Mouse (Mus musculus) embryo, embryonic 9.5 days (tissue): Measurements from ENCODE around the gene Rbm8a.
A peak's percentile ranks its signal among the peaks of the same experiment; 100 is the strongest.

Experiments used
- DNase-seq: peaks from one replicate; pipeline ENCODE4 v3.0.0-alpha.2; 2017; ENCODE audit errors: extremely low spot score

Rbm8a gene

DNA sequence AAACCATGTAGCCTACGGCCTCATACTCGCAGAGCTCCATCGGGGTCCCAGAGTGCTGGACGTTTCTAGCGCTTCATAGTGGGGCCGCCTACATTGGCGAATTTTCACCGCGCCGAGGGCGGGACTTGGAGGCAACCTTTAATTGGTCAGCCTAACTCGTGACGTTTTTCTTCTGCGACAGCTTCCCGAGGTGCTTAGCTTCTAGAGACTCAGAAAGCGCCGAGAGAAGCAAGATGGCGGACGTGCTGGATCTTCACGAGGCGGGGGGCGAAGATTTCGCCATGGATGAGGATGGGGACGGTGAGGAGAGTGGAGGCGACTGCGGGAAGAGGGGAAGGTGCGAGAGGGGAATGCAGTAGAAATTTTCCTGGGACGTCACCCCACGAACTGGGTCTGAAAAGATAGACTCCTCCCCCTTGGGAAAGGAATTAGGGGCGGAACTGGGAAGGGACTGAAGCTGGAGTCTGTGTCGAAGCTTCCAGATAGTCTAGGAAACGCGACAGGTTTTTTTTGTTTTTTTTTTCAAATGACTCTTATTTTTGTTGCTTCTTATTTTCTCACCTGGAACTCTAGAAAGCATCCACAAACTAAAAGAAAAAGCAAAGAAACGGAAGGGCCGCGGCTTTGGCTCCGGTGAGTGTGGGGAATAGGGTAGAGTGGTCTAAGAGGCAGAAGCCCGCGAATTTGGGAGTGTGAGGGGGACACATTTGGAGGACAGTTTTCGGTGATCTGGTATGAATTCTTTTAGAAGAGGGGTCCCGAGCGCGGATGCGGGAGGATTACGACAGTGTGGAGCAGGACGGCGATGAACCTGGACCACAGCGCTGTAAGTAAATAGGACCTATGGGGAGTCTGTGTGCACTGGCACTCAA is at the start of gene Rbm8a:
Rbm8a (plus strand) TSS at position 205 of the 872 bp plus-strand sequence.
- DNase-seq: peak; percentile 95

DNA sequence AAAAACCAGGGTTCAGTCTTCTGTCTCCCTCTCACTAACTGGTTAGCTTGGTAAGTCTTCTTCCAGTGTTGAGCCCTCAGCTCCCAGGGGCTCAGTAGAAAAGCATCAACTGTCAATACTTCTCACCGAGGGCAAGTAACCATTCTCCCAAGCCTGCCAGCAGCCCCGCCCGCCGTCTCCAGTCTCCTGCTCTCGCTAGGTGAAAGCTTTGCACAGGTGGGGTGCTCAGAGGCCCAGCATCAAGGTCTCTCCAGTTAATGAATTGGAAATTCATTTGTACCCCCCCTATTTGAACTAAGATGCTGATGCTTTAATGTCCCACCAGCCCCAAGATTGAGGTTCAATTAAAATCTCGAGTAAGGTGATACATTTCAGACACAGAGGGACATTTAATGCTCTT is 48.6 kb upstream of the Rbm8a start:
- no peak for DNase-seq

DNA sequence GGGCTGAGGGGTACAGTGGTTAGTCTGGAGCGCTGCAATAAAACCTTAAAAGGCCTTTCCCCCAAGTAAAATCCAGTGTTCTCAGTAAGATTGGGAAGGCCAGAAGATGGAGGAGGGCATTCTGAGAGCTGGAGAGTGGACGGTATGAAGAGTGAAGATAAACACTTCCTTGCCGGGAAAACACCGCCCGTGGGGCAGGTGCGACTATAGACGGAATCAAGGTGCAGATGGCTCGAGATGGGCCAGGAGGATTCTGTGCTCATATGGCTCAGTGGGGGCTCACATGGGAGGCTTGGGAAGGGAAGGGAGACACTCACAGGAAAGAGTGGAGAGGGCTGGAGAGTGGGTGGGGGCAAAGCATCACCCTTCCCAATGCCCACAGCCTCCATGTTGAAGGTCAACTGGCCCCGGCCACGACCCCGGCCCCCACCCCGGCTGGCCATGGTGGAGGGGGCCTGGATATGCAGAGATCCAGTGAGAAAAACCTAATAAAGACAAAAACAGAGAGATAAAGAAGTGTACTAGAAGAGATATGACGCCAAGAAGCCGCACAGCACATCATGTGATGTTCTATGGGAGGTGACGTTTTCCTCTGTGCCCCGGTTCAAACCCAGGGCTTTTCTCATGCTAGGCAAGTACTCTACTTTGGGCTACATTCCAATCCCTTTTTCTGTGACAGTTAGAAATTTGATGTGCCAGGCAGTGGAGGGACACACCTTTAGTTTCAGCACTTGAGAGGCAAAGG is 47.8 kb upstream of the Rbm8a start:
- DNase-seq: no peak

DNA sequence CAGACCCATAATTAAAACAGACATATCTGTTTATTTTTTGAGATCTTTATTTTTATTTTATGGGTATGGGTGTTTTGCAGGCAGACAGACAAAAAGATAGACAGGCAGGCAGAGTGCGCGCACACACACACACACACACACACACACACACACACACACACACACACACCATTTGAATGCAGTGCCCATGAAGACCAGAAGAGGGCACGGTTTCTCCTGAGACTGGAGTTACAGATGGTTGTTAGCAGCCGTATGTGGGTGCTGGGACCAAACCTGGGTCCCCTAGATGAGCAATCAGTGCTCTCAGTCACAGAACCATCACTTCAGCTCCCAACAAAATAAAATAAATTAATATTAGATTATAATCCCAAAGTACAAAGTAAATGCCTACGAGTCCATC is 46.3 kb upstream of the Rbm8a start:
- no peak for DNase-seq

DNA sequence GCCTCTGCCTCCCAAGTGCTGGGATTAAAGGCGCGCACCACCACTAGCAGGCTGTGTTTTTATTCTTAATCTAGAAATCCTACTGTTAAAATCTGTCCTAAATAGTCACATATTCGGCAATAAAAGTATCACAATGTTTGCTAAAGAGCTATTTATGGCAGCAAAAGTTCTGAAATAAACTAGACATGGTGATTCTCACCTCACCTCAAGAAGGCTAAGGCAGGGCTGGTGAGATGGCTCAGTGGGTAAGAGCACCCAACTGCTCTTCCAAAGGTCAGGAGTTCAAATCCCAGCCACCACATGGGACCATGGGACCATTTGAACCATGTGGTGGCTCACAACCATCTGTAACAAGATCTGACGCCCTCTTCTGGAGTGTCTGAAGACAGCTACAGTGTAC is 39.1 kb upstream of the Rbm8a start:
- no peak for DNase-seq

DNA sequence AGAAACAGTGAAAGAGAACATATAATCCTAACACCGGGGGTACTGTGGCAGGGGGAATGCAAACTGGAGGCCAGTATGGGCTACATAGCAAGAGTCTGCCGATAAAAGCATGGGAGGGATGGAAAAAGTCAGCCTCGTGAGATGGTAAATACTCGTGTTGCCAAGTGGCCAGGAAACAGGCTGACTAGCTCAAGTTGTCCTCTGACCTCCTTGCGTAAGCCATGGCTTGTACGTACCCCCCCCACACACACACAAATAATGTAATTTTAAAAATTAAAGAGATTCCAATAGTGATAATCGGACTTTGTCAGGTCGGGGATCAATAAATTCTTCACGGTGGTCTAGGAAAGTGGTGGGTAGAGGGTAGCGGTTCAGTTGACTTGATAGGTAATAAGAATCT is 36.4 kb upstream of the Rbm8a start:
- DNase-seq: no peak

DNA sequence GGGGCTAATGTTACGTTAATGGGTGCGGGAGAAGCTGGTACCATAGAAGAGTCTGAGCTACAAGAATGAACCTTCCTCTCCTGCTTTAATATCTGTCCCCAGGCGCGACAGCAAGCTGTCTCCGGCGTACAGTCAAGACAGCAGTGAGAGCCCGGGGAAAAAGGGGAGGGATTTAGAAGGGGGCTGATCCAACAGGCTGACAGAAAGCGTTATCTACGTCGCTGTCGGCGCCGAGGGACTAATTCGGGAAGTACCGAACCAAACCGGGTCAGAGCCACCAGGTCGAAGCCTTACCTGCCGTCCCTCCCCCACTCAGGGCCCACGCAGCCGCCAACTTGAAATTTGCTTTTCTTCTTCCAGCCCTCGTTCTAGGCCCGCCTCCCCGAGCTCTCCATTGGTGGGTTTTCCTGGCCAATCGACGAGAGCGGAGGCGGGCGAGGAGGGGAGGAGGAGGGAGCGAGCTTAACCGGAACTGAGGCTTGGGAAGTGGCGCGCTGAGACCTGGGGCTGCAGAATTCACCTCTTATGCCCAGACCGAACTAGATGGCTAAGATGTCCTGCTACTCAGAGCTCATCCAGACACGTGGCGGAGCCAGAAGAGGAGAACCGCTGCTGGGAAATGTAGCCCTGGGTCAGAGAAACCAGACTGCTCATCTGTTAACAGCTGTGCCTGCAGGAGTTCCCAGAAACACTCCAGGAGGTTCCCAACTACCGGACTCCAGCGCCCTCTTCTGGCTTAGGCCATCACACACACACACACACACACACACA is 35.8 kb upstream of the Rbm8a start, which contains the start of gene Polr3gl:
Polr3gl (minus strand) TSS at position 392 of the 771 bp plus-strand sequence.
- peak; percentile 95 for DNase-seq

DNA sequence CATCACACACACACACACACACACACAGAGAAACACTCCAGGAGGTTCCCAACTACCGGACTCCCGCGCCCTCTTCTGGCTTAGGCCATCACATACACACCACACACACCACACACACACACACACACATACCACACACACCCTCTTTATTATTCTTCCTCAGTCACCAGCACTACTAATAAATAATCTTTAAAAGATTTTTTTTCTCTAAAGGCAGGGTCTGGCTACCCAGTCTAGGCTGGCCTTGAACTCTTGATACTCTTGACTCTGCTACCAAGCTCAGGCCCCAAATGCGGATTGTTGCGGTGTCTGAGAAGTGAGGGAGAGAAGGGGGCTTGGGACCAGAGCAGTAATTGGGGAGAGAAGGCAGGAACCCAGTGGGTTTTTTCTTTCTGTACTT is 34.9 kb upstream of the Rbm8a start:
- DNase-seq: no peak

DNA sequence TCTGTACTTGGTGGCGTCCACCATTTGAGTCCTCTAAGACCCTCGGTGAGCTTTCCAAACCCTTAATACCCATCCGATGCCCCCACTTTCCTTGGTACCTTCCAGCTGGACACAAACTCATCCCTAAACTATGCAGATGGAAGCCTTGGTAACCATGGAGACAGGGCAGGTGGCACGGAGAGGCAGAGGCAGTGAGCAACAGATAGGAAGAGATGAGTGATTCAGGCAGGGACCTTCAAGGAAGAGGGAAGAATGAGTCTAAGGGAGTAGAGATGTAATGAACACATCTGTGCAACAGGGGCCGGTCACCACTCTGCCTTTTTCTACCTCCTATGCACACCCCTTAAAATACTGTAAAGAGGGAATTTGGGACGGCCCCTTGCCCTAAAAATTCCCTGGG is 34.1 kb upstream of the Rbm8a start:
- no peak for DNase-seq

DNA sequence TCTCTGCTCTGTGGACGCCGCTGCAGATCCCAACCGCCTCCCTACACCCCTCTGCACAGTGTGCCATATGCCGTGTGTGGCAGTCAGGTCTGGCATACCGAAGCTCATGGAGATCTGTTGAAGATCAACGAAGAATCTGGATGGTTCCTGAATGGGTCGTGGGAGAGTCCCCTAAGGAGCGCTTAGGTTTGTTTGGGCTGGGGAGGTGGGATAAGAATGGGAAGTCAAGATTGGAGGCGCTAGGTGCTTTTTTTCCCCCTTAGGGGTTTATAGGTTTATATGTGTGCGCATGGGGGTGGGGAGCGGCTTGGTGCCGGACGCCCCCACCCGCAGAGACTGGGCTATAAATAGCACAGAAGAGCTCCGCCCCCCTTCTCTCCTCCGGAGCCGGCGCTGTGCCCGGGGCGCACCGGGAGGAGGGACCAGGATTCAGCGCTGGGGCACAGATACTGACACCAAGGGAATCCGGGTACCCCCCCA is 33.5 kb upstream of the Rbm8a start, which contains the start of gene Ankrd34a:
Ankrd34a (plus strand) TSS at position 409 of the 480 bp plus-strand sequence.
- no peak for DNase-seq

DNA sequence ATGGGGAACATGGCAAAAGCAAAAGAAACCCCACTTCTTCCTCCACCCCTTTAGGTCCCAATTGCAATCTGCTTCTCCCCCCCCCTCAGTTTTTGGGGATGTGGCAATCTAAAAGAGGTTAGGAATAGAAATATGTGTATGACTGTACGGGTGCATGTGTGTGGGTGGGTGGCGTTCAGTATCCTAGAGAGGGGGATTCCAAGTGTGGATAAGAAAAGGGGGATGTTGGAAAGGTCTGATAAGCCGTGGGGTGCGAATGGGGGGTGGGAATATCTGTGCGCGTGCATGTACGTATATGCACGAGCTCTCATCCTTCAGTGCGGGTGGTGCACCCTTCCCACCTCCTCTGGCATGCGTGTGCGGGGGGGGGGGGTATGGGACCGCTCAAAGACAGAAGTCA is 32.9 kb upstream of the Rbm8a start:
- no peak for DNase-seq

DNA sequence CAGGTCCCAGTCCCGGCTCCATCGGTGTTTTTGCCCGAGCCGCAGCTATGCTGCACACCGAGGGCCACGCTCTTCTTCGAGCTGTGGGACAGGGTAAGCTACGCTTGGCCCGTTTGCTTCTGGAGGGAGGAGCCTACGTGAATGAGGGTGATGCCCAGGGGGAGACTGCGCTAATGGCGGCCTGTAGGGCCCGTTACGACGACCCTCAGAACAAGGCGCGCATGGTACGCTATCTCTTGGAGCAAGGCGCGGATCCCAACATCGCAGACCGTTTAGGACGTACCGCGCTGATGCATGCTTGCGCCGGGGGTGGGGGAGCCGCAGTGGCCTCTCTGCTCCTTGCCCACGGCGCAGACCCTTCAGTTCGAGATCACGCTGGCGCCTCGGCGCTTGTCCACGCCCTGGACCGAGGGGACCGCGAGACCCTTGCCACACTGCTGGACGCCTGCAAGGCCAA is 32.3 kb upstream of the Rbm8a start:
- DNase-seq: peak; percentile 64

DNA sequence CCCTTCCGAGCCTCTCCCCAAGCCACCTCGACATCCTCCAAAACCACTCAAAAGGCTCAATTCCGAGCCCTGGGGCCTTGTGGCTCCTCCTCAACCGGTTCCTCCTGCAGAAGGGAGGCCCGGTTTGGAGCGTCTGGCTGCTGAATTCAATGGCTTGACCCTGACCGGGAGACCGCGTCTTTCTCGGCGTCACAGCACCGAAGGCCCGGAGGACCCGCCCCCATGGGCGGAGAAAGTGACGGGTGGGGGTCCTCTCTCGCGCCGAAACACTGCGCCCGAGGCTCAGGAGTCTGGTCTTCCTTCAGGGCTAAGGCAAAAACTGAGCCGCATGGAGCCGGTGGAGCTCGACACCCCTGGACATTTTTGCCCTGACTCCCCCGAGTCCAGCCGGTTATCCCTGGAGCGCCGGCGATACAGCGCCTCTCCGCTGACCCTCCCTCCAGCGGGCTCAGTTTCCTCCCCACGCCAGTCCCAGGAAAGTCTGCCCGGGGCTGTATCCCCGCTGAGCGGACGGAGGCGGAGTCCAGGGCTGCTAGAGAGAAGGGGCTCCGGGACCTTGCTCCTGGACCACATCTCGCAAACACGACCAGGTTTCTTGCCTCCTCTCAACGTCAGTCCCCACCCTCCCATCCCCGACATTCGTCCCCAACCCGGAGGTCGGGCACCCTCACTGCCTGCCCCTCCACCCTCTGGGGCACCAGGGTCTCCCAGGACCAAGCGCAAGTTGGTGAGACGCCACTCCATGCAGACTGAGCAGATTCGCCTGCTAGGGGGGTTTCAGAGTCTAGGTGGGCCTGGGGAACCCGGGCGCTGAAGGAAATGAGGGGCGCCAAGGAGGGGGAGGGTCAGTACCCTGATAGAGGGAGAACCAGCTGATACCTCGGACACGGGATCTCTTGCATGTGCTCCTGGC is 31.3 kb upstream of the Rbm8a start:
- DNase-seq: peak; percentile 81

DNA sequence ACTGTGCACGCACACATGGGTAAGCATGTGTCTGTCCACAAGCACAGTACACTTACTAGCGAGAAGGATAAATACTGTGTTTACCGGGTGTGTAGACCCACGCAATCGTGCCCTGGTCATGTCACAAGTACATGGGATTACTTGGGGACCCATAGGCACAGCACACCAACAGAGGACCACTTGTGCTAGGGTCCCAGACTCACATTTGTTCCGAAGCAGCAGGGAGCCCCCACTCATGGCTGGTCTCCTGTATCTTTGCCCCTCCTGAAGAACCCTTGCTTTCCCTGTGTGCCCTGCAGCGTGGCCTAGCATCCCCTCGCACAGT is 30.7 kb upstream of the Rbm8a start:
- no peak for DNase-seq

DNA sequence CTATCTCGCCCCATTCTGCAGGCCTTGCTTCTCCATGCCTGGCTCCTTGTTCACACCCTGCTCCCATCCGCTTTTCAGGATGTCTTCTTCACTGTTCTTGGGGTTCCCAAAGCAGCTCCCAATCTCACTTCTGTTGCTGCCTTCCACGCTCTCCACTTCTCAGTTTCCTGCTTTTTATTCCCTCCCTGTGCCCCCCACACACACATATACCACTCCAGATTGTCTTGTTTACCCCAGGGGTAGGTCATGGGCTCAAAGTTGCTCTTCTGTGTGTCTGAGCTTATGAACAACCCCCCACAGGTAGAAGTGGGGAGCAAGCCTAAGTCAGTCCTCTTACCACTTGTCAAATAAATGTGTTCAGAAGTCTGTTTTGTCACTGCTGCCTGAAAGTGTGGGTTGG is 30.3 kb upstream of the Rbm8a start:
- DNase-seq: no peak

DNA sequence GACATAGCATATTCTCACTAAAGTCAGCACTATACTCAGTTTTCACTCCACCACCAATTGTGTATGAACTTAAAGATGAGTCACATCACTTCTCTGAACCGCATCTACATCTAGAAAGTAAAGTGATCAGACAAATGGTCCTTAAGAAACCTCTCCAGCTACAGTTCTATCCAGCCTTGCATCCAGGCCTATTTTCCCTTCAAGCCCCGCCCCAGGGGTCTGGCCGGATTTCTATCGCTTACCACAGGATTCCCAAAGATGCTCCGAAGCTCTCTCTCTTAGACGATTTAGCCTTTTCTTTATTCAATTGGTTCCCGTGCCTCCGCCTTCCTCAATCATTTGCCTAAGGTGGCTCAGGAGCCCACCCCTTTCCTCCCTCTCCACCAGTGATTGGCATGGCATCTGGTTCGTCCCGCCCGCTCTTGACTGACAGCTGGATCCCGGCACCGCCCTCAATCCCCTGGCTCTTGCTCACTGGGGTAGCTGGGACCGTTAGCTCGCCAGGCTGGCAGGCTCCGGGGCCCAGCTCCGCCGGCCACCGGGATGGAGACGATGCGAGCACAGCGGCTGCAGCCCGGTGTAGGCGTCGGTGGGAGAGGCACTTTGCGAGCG is 29.0 kb upstream of the Rbm8a start, which contains the start of gene Lix1l:
Lix1l (plus strand) TSS at position 511 of the 612 bp plus-strand sequence.
- DNase-seq: peak; percentile 92

DNA sequence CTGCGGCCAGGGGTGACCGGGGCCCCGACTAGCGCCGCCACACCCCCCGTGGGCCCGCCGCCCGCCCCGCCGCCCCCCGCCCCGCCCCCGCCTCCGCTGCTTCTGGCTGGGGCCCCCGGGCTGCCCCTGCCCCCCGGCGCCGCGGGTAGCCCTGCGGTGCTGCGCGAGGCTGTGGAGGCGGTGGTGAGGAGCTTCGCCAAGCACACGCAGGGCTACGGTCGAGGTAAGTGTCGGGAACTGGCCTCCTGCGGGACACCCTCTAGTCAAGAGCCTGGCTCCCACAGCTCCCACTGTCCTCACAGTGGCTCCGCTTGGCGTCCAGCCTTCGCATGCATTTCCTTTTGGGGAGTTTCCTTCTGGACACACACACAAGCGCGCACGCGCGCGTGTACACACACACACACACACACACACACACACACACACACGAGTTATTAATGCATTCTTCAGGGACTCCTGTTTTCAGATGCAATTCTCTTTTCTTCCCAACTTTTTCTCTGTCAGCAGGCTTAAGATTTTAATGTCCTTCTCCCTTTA is 28.4 kb upstream of the Rbm8a start:
- DNase-seq: peak; percentile 75

DNA sequence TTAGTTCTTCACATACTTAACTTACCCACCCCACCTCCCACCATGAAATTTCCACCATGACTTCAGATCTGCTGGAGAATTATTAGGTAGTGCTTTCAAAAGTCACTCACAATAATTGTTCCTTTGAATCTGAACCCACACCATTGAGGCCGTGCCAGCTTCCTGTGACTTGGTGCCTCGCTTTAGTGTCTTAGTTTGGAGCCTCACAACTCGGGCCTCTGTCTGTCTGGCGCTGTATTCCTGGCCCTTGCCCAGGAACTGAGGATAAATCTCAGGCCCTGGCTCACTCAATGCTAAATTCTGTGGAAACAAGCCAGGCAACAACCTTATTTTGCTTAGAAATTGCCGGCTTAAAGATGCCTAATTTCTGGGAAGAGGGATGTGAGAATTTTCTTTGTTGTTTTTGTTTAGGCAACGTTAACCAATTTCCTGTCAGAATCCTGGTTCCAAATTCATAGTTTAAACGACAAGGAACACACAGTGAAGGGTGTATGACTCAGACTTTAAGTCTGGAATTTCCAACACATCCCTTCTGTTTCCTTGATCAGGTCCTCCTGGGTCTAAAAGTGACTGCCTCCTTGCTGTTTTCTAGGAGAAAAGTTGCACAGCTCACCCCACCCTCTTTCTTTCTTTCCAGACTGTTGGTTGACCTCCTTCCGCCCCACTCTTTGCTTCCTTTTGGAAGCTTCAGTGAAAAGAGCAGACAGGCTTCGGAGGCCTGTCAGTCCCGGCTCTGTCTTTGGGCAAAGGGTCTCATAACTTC is 27.6 kb upstream of the Rbm8a start:
- DNase-seq: no peak

DNA sequence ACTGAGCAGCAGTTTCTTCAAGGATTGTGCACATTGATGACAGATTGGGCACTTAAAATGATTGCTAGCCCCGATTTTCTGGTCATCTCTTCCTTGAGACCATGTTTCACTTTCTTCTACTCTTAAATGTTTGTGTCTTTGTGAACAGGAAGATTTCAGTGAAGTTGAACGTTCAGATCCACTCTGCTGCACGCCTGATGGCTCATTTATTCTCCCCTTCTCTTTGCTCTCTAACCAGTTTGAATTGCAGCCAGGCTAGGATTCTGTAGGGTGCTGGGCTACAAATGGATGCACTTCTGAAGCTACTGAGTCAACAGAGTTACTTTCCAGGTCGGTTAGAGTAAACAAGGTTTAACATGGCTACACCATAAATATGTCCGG is 27.0 kb upstream of the Rbm8a start:
- DNase-seq: no peak
